Mouse (Mus musculus): ENCODE measurements around the gene Setd2. TPM values are rescaled to one million over a fixed set of nuclear protein-coding genes. Genes with fewer than 3 reads are reported as not detected.

Gene Setd2
- total RNA-seq, 4 experiments from 2014 or later, result 54.9 to 70.6 (median 61.4) TPM

DNA sequence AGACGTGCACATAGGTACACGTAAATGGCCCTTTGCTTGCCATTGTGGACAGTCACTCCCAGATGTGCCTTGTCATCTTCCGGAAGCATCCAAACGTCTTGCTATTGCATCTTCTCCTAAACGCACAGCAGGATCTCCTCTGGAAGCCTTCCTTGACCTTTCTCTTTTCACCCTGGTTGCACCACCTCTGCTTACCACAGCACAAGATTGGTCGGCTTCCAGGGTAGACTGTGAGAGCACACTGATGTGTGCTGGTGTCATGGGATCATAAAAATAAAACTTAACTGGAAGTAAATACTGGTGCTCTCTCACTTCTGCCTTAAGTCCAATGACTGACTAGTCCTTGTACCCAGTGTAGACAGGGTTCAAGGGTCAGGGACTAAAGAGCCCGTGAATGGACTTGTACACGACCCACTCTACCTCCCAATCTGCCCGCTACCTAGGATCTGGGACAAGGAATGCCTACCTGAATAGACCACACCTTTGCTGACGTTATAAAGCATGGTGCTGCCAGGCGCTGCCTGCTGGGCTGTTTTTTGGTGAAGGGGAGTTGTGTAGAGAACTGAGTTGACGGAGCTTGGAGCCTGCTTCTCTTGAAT lies 90.3 kb downstream of the Setd2 start:
- DNase-seq (ENCODE audit: low spot score in 2 of 2), result no peak

GRCm38 (mm10) chr9:110623416-110624195 lies 91.2 kb downstream of the Setd2 start:
- no peak for DNase-seq (ENCODE audit: low spot score in 2 of 2)

DNA sequence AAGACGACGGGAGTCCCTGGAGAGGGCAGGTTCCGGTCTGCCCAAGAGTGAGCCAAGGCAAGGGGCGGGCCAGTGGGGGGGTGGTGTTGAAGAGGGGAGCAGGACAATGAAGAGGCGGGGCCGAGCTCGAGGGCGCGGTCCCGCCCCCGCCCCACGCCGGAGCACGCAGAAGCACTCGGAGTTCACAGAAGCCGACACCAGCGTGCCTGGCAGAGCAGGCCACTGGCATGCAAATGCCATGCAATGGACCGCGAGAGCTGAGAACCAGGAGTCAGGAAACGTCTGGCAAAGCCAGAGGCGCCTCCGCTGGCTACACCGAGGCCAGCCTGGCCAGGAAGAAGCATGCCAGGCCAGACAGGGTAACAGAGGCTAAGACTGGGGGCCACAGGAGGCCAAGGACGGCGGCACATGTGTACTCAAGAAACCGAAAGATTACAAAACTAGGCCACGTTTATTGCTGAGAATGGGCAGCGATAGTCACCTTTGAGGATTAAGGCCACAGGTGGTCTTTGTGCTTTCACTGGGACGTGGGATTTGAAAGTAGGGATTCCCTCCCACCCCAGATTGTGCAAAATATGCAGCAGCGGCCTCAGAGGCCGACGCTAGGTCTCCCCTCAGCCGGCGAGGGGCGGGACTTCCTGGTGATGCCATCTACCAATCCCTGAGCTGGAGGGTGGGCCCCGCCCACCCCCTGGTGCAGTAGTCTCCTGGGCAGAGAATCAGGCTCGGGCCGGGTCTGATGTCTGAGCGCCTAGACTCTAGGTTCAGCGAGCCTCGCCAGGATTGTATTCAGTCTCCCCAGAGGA lies 92.2 kb downstream of the Setd2 start, which contains the start of gene Nradd:
Gene Nradd (minus strand): TSS at position 92 of the 806 bp plus-strand sequence.
- DNase-seq (ENCODE audit: low spot score in 2 of 2), result peak; percentile 82 to 83

DNA sequence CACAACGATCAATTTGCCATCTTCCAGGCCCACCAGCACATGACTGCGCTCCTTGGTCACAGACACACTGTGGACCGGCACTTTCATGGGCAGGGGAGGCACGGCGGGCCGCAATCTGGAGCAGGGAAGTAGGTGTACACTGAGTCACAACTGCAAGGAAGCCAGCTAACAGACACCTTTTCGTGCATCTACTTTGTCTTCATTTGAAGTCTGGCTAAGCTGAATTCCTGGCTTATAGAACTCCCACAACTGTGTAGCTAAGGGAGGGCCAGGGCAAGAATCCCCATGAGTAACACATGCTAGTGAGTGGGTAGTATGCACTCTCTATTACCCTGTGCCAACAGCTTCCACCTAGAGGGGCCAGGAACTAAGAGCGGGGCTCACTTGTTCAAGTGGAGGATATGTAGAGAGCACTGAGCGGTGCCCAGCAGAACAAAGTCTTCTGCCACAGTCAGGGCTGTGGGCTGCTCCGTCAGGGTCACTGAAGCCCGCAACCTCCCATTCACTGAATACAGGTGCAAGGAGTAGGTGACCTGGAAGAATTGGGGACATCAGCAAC lies 93.0 kb downstream of the Setd2 start:
- no peak for DNase-seq (ENCODE audit: low spot score in 2 of 2)

GRCm38 (mm10) chr9:110630171-110630570 lies 97.8 kb downstream of the Setd2 start:
- no peak for DNase-seq (ENCODE audit: low spot score in 2 of 2)

DNA sequence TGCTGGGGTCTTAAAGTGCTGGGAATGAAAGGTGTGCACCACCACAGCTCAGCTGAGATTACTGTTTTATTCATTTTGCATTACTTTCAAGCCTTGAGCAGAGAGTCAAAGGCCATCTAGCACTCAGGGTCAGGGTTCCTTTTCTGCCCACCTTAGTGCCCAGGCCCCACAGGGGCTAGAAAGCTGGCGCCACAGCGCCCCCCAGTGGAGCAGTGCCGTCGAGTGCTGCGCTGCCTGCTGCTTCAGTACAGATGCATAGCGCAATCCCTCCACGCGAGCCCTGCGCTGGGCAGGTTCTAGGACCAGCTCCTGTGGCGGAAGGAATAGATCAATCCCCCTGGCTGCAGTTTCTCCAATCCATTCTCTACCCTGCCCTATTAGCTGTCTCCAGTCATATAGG lies 98.8 kb downstream of the Setd2 start:
- DNase-seq (ENCODE audit: low spot score in 2 of 2), result no peak

DNA sequence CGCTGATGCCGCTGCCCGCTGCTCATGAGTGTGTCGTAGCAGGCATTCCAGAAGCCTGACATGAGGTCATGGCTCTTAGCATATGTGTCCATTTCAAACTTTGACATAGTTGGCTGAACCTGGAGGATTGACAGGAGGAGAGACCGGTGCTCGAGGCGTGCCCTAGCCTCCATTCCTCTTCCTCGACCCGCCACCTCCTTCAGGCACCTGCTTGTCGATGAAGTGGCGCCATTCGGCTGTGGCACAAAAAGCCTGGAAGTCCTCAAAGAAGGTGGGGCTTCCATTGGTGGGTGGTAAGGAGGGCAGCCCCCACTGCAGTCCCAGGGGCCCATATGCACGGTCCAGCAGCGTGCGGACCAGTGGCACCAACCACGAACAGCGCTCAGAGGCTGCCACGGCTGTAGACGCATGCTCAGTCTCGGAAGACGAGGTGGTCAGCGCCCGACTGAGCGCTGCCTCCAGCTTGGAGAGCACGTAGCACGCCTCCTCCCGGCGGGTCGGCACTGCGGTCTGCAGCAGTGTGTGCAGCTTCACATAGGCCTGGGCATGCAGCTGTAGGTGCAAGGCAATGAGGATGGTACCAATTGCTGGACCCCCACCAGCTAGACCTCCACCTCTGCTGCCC lies 99.4 kb downstream of the Setd2 start:
- no peak for DNase-seq (ENCODE audit: low spot score in 2 of 2)

DNA sequence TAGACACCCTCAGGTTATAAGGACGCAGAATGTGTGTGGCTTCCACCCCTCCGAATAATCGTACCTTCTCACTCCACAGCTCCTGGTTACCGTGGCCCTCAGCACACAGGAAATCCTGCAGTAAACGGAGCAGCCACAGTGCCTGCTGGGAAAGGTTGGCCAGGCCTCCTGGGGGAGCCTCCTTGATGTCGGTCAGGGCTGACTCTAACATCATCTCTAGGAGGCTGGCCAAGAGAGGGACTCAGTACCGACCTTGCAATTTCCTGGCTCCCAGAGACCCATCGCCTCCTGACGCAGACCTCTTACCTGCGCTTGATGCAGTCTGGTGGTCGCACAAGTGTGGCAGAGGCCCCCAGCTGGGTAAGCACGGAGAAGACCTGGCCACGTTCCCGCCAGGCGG lies 100.3 kb downstream of the Setd2 start:
- no peak for DNase-seq (ENCODE audit: low spot score in 2 of 2)

DNA sequence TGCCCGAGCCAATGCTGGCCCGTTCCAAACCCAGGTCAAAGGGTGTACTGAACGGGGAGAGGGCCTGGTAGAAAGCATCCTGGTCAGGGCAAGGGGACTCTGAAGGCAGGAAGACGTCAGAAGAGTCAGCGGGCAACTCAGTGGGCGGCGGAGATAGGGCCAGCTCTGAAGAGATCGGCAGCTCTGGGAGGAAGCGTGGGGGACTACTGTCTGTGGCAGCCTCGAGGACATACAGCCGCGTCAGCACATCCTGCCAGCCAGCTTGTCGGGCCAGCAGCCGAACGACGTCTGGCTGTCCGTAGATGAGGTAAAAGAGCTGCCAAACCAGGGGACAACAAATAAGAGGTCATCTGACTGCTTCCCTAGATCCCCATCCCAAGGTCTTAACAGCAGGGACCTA lies 101.5 kb downstream of the Setd2 start:
- DNase-seq (ENCODE audit: low spot score in 2 of 2), result no peak

DNA sequence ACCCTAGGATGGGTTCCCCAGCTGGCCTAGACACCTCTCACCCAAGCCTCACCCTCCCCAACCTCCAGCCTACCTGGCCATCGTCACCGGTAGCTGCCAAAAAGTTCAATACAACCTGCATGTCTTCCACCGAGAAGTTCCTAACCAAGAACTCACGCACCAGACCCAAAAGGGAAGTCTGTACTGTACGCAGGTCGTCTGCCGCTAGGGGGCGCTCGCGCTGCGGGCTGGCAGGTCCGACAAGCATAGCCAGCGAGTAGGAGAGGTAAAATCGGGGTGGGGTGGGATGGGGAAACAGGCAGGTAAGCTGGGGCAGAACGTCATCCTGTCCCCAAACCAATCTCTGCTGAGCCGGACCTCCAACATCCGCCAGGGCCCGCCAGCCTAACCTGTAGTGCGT lies 102.8 kb downstream of the Setd2 start:
- DNase-seq (ENCODE audit: low spot score in 2 of 2), result peak in 1 of 2 experiments; percentile 87

GRCm38 (mm10) chr9:110638611-110639021 lies 106.2 kb downstream of the Setd2 start:
- no peak for DNase-seq (ENCODE audit: low spot score in 2 of 2)

- no peak for DNase-seq (ENCODE audit: low spot score in 2 of 2)
Observed at GRCm38 (mm10) chr9:110641006-110641405, 108.6 kb downstream of the Setd2 start.

- no peak for DNase-seq (ENCODE audit: low spot score in 2 of 2)
Observed at GRCm38 (mm10) chr9:110642812-110643524, 110.6 kb downstream of the Setd2 start.

- no peak for DNase-seq (ENCODE audit: low spot score in 2 of 2)
Observed at GRCm38 (mm10) chr9:110643787-110644186, 111.4 kb downstream of the Setd2 start.

DNA sequence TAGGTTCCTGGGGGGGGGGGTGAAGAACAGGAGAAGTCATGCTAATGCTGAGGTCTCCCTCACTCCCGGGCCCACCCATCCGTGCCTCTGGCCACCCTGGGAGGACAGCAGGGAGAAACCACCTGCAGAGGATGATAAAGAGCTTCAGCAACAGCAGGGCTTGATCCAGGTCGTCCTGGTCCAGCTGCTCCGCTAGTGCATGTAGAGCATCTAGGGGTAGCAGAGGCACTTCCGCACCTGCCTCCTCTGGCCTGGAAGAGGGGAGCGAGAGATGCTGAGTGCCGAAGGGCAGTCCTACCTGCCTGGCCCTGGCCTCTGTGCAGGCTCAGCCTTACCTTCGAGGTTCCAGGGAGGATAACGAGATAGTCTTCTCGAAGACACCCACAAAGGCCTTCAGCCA lies 111.9 kb downstream of the Setd2 start:
- no peak for DNase-seq (ENCODE audit: low spot score in 2 of 2)

- DNase-seq (ENCODE audit: low spot score in 2 of 2), result no peak
Observed at GRCm38 (mm10) chr9:110645219-110645618, 112.8 kb downstream of the Setd2 start.

GRCm38 (mm10) chr9:110649775-110650174 lies 117.4 kb downstream of the Setd2 start:
- DNase-seq (ENCODE audit: low spot score in 2 of 2), result no peak

DNA sequence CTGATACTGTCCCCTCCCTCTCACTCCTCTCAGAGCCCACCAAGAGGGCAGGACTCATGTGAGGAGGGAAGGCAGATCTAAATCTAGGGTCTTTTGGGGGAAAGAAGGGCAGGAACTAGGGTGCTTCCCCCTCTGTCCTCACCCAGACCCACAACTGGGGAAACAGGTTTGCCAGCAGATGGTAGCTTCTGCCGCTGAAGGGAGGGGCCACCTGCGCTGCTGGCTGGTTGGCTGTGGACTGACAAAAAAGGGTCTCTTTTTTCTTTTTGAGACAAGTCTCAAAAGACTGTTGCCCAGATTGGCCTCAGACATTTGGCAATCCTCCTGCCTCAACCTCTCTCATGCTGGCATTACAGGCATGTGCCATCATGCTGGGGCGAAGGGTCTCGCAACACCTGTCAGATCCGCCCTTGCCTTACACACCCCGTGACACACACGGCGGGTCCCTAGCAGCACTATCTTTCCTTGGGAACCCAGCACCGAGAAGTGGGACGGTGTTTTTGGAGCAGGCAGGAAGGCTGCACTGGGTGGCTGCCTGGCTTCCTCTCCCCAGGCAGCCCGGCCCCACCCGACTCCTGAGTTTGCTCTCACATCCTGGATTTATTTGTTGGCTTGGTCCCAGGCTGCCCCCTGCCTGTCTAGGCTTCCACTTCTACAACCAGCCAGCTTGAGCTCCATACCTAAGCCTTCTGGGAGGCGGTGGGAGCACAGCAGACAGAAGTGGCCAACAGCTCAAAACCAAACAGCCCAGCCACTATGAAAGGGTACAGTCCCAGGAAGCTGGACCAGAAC lies 119.7 kb downstream of the Setd2 start:
- DNase-seq (ENCODE audit: low spot score in 2 of 2), result no peak

DNA sequence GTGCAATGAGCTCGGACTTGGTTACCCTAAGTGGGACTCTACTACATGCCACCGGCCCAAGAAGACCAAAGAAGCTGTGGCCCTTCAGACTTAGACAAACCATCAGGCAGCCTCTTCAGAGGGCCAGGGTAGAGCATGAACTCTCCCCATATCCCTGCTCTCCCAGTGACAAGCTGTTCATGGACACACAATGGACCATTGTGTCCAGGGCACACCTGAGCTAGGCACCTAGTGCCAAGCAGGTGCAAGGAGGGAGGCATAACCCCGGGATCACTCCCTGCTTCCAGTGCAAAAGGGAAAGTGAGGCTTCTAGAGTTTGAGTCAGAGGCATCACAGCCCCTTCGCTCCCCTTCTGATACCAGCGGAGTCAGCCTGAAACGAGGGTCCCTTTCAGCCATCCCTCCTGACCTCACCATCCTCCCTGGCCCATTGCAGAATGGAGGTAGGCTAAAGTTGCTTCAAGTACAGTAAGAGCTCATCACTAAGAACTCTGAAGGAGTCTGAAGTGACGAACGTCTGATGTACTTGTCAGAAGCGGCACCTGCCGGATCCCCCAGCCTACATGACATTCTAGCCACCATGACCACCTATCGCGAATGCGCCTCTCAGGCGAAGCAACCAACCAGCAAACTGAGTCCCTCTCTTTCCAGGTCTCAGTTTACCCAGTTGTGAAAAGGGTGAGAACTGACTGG lies 120.7 kb downstream of the Setd2 start:
- no peak for DNase-seq (ENCODE audit: low spot score in 2 of 2)

Measured in layer of hippocampus, adult 8-10 months (tissue).